Mouse (Mus musculus) heart, adult 18-20 months (tissue): ENCODE measurements around the gene Mettl7a2. TPM values are rescaled to one million over a fixed set of nuclear protein-coding genes. Genes with fewer than 3 reads are reported as not detected.
"Not testable (repeated sequence)": the region's sequence is repeated elsewhere in the genome, so short reads cannot be mapped to it uniquely, and the experiment has no call there.

Experiments used
- DNase-seq, 2 experiments: peaks; one replicate each; pipeline ENCODE4 v3.0.0; 2021 to 2022; ENCODE audit warnings: mixed read lengths in 1 of 2
- total RNA-seq, 2 experiments: library from RNA; stranded (reverse); gene quantifications; 2 replicates each; pipeline ENCODE4 v1.2.3; 2021

Mettl7a2 gene
- total RNA-seq, 2 experiments from 2014 or later: 1.1 to 1.5 TPM

- DNase-seq: peak; percentile 54 to 74
Observed at GRCm38 (mm10) chr15:100337847-100338246, 15.2 kb upstream of the Mettl7a2 start.

- not testable (repeated sequence) for DNase-seq
Observed at GRCm38 (mm10) chr15:100341314-100341980, 11.6 kb upstream of the Mettl7a2 start.

GRCm38 (mm10) chr15:100345484-100345883 is 7.5 kb upstream of the Mettl7a2 start:
- peak; percentile 64 to 79 for DNase-seq

- DNase-seq: no peak
Observed at GRCm38 (mm10) chr15:100346761-100347160, 6.2 kb upstream of the Mettl7a2 start.

- no peak for DNase-seq
Observed at GRCm38 (mm10) chr15:100349496-100349895, 3.5 kb upstream of the Mettl7a2 start.

- DNase-seq: no peak
Observed at GRCm38 (mm10) chr15:100351501-100352060, 1.4 kb upstream of the Mettl7a2 start.

- not testable (repeated sequence) for DNase-seq
Observed at GRCm38 (mm10) chr15:100353399-100353798, 399 bp downstream of the Mettl7a2 start.

GRCm38 (mm10) chr15:100355876-100356275 is 2.9 kb downstream of the Mettl7a2 start:
- DNase-seq: no peak

- no peak for DNase-seq
Observed at GRCm38 (mm10) chr15:100364242-100364641, 11.2 kb downstream of the Mettl7a2 start, which contains the start of gene Higd1c. Higd1c (plus strand) TSS chr15:100364542.

- not testable (repeated sequence) for DNase-seq
Observed at GRCm38 (mm10) chr15:100365967-100366366, 13.0 kb downstream of the Mettl7a2 start.

GRCm38 (mm10) chr15:100367119-100367518 is 14.1 kb downstream of the Mettl7a2 start:
- no peak for DNase-seq

- peak; percentile 53 to 77 for DNase-seq
Observed at GRCm38 (mm10) chr15:100375066-100375465, 22.1 kb downstream of the Mettl7a2 start.

- DNase-seq: peak; percentile 8 to 15
Observed at GRCm38 (mm10) chr15:100377847-100378505, 25.0 kb downstream of the Mettl7a2 start.

- DNase-seq: no peak
Observed at GRCm38 (mm10) chr15:100379658-100380057, 26.7 kb downstream of the Mettl7a2 start.

- no peak for DNase-seq
Observed at GRCm38 (mm10) chr15:100380104-100380503, 27.1 kb downstream of the Mettl7a2 start.

GRCm38 (mm10) chr15:100385705-100386104 is 32.7 kb downstream of the Mettl7a2 start:
- DNase-seq: no peak

GRCm38 (mm10) chr15:100387544-100388223 is 34.7 kb downstream of the Mettl7a2 start:
- no peak for DNase-seq

GRCm38 (mm10) chr15:100388224-100388835 is 35.3 kb downstream of the Mettl7a2 start:
- no peak for DNase-seq

- no peak for DNase-seq
Observed at GRCm38 (mm10) chr15:100388886-100389285, 35.9 kb downstream of the Mettl7a2 start.

GRCm38 (mm10) chr15:100391066-100391465 is 38.1 kb downstream of the Mettl7a2 start:
- DNase-seq: no peak

- DNase-seq: no peak
Observed at GRCm38 (mm10) chr15:100391599-100391998, 38.6 kb downstream of the Mettl7a2 start.

GRCm38 (mm10) chr15:100393016-100393415 is 40.0 kb downstream of the Mettl7a2 start:
- no peak for DNase-seq
